8 mouse cellular contexts compared by ENCODE assay signal in the genomic region with DNA sequence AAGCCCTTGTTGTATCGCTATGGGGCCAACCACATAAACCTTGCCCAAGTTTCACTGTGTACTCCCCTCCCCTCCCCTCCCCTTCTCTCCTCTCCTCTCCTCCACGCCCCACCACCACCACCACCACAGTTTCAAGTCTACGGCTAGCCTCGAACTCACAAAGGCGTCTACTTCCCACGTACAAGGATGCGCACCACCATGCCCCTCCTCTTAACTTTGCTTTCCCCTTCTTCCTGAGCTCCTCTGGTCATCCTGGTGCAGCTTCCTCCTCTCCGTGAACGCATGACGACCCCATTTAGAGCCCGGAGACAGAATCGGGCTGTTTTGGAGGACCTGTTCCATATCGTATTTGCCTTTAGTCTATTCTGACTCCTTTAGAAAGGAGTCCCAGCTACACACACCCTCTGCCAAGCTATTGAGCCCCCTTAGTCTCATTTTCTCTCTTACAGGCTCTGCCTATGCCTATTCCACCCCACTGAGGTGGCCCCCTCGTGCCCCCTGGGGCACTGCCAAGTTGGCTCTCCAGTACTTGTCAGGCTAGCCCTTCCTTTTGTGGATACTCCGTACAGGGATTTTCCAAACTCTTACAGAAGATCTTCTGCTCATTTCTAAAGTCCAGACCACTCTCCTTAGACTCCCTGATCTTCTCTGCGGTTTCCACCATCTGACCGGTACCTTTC. TPM values are rescaled to one million over a fixed set of nuclear protein-coding genes. Genes with fewer than 3 reads are reported as not detected.
DNase-seq lines count a peak whose midpoint lies in the region; ATAC-seq and TF ChIP-seq lines count a peak whose summit lies in the region.

No protein-coding gene starts in this region.

- H3K9me3 ChIP-seq in kidney, postnatal 0 days (replicated peaks; ENCODE audit: low read length) = no peaks in the 10 kb centered on the region
- no peaks in the 10 kb centered on the region for H3K9me3 ChIP-seq in heart, postnatal 0 days (replicated peaks; ENCODE audit: control insufficient read depth, low read length)
- no peaks in the 10 kb centered on the region for H3K9me3 ChIP-seq in midbrain, embryonic 14.5 days (ENCODE audit: control insufficient read depth, low read length)

- TF ChIP-seq CTCF in kidney, postnatal 0 days (IDR thresholded peaks at IDR 0.05; ENCODE audit: low read depth) = no peak
- no peak for TF ChIP-seq CTCF in heart, postnatal 0 days (IDR thresholded peaks at IDR 0.05; ENCODE audit: low read depth)

- H3K4me1 ChIP-seq in kidney, postnatal 0 days (replicated peaks; ENCODE audit: insufficient read depth, low read length) = peaks cover 29% of the 10 kb centered on the region
- H3K4me1 ChIP-seq in heart, postnatal 0 days (ENCODE audit: control insufficient read depth, insufficient read depth) = peaks cover 10% of the 10 kb centered on the region
- peaks cover 30% of the 10 kb centered on the region for H3K4me1 ChIP-seq in midbrain, embryonic 14.5 days (ENCODE audit: control insufficient read depth, insufficient read depth, low read length)

- H3K36me3 ChIP-seq in kidney, postnatal 0 days (ENCODE audit: insufficient read depth, low read length) = 0 out of 2 replicates have a peak, but pooled peaks cover under 1% of the 10 kb centered on the region
- no peaks in the 10 kb centered on the region; the same call in 1 of the 2 replicates for H3K36me3 ChIP-seq in heart, postnatal 0 days (replicated peaks; ENCODE audit: control insufficient read depth, insufficient read depth, low read length)
- H3K36me3 ChIP-seq in midbrain, embryonic 14.5 days (ENCODE audit: control insufficient read depth, insufficient read depth, low read length) = peaks cover 3% of the 10 kb centered on the region; the same call in 1 of the 2 replicates

- H3K4me3 ChIP-seq in kidney, postnatal 0 days (replicated peaks; ENCODE audit: low read depth, low read length) = no peak overlapping the region; the same call in 1 of the 2 replicates
- H3K4me3 ChIP-seq in heart, postnatal 0 days (ENCODE audit: low read depth, low read length) = 0 out of 2 replicates have a peak overlapping the region, but pooled peaks have one; percentile 67
- peak overlapping the region; percentile 70; the same call in 1 of the 2 replicates for H3K4me3 ChIP-seq in midbrain, embryonic 14.5 days (replicated peaks; ENCODE audit: low read depth, low read length)

- peaks cover 4% of the 10 kb centered on the region; the same call in 1 of the 2 replicates for H3K27me3 ChIP-seq in kidney, postnatal 0 days (ENCODE audit: insufficient read depth, low read length)
- H3K27me3 ChIP-seq in heart, postnatal 0 days (ENCODE audit: control insufficient read depth, insufficient read depth, low read length) = peaks cover 56% of the 10 kb centered on the region
- H3K27me3 ChIP-seq in midbrain, embryonic 14.5 days (ENCODE audit: control insufficient read depth, insufficient read depth, low read length) = peaks cover 60% of the 10 kb centered on the region

- no peak for TF ChIP-seq EP300 in heart, postnatal 0 days (IDR thresholded peaks at IDR 0.05; ENCODE audit: low read depth)

- peak overlapping the region; percentile 84; the same call in 1 of the 2 replicates for H3K4me2 ChIP-seq in kidney, postnatal 0 days (ENCODE audit: low read length)
- H3K4me2 ChIP-seq in heart, postnatal 0 days (ENCODE audit: low read depth, low read length) = no peak overlapping the region
- peak overlapping the region; percentile 76; the same call in 1 of the 2 replicates for H3K4me2 ChIP-seq in midbrain, embryonic 14.5 days (ENCODE audit: low read length)

- 15% methylated on average over 17 of the region's 17 CpGs for WGBS in kidney, postnatal 0 days
- WGBS in heart, postnatal 0 days = 10% methylated on average over 17 of the region's 17 CpGs
- 6% methylated on average over 17 of the region's 17 CpGs for WGBS in midbrain, embryonic 14.5 days

- H3K27ac ChIP-seq in kidney, postnatal 0 days = no peak overlapping the region
- no peak overlapping the region for H3K27ac ChIP-seq in heart, postnatal 0 days (ENCODE audit: low read depth)
- H3K27ac ChIP-seq in midbrain, embryonic 14.5 days (replicated peaks; ENCODE audit: low read depth, low read length) = no peak overlapping the region

- DNase-seq in kidney, postnatal 0 days (ENCODE audit: low spot score) = no peak
- no peak for DNase-seq in kidney, postnatal 36 days
- peak; percentile 66 for DNase-seq in cerebellum, adult 9-11 months
- DNase-seq in heart, postnatal 0 days (ENCODE audit: low spot score) = no peak
- no peak for DNase-seq in midbrain, embryonic 14.5 days
- no peak for DNase-seq in embryo, embryonic 11 days
- no peak for DNase-seq in spleen, postnatal 10 days (ENCODE audit: low spot score in 2 of 2)
- DNase-seq in adrenal gland, postnatal 36 days = no peak

- H3K9ac ChIP-seq in kidney, postnatal 0 days (ENCODE audit: low read depth, low read length) = no peak overlapping the region
- no peak overlapping the region for H3K9ac ChIP-seq in heart, postnatal 0 days (replicated peaks; ENCODE audit: low read depth, low read length)
- no peak overlapping the region for H3K9ac ChIP-seq in midbrain, embryonic 14.5 days (replicated peaks; ENCODE audit: low read length)

- no peak for ATAC-seq in kidney, postnatal 0 days (replicated peaks; ENCODE audit: low FRiP score, low read depth)
- ATAC-seq in heart, postnatal 0 days (ENCODE audit: insufficient read depth, low read depth) = no peak
- no peak for ATAC-seq in midbrain, embryonic 14.5 days (ENCODE audit: low FRiP score, low TSS enrichment)

RNA-seq across cellular contexts. Expression of a gene that starts 2.0 kb away (rescaled TPM):
- polyA plus RNA-seq in kidney, postnatal 0 days (2015; fragmentation: Nextera tagmentation; extraction: Ambion mirVana) = 18.5 and 26.9 TPM in 2 replicates
- 17.8 and 19.5 TPM in 2 replicates for total RNA-seq in heart, postnatal 0 days (2014; rRNA removed; ENCODE audit: low replicate concordance)
- polyA plus RNA-seq in heart, postnatal 0 days (2015; fragmentation: Nextera tagmentation; extraction: Ambion mirVana) = 4.8 and 6.1 TPM in 2 replicates
- 0.66 and 0.92 TPM in 2 replicates for polyA plus RNA-seq in midbrain, embryonic 14.5 days (2014; fragmentation: Nextera tagmentation; extraction: Ambion mirVana)
- total RNA-seq in adrenal gland, postnatal 36 days (2021) = 1 to 10 TPM; 8.3 to 9.0 TPM

RNA-seq across cellular contexts. Expression of a gene that starts 7.3 kb away (rescaled TPM):
- 26.6 and 28.3 TPM in 2 replicates for polyA plus RNA-seq in kidney, postnatal 0 days (2015; fragmentation: Nextera tagmentation; extraction: Ambion mirVana)
- total RNA-seq in heart, postnatal 0 days (2014; rRNA removed; ENCODE audit: low replicate concordance) = 8.9 and 35.2 TPM in 2 replicates
- polyA plus RNA-seq in heart, postnatal 0 days (2015; fragmentation: Nextera tagmentation; extraction: Ambion mirVana) = 12.9 and 13.4 TPM in 2 replicates
- 15.4 and 20.2 TPM in 2 replicates for polyA plus RNA-seq in midbrain, embryonic 14.5 days (2014; fragmentation: Nextera tagmentation; extraction: Ambion mirVana)
- total RNA-seq in adrenal gland, postnatal 36 days (2021) = 10 to 100 TPM; 20.7 to 22.4 TPM

RNA-seq across cellular contexts. Expression of a gene that starts 19.7 kb away (rescaled TPM):
- polyA plus RNA-seq in kidney, postnatal 0 days (2015; fragmentation: Nextera tagmentation; extraction: Ambion mirVana) = 26.3 TPM in 2 replicates
- total RNA-seq in heart, postnatal 0 days (2014; rRNA removed; ENCODE audit: low replicate concordance) = 34.4 and 72.1 TPM in 2 replicates
- polyA plus RNA-seq in heart, postnatal 0 days (2015; fragmentation: Nextera tagmentation; extraction: Ambion mirVana) = 19.3 and 20.2 TPM in 2 replicates
- polyA plus RNA-seq in midbrain, embryonic 14.5 days (2014; fragmentation: Nextera tagmentation; extraction: Ambion mirVana) = 13.7 and 14.8 TPM in 2 replicates
- 10 to 100 TPM; 29.8 to 30.6 TPM for total RNA-seq in adrenal gland, postnatal 36 days (2021)

RNA-seq across cellular contexts. Expression of a gene that starts 22.3 kb away (rescaled TPM):
- polyA plus RNA-seq in kidney, postnatal 0 days (2015; fragmentation: Nextera tagmentation; extraction: Ambion mirVana) = 4.2 and 4.6 TPM in 2 replicates
- total RNA-seq in heart, postnatal 0 days (2014; rRNA removed; ENCODE audit: low replicate concordance) = 6.0 and 19.7 TPM in 2 replicates
- polyA plus RNA-seq in heart, postnatal 0 days (2015; fragmentation: Nextera tagmentation; extraction: Ambion mirVana) = 12.2 and 12.8 TPM in 2 replicates
- 16.5 and 17.4 TPM in 2 replicates for polyA plus RNA-seq in midbrain, embryonic 14.5 days (2014; fragmentation: Nextera tagmentation; extraction: Ambion mirVana)
- 10 to 100 TPM; 37.3 to 53.0 TPM for total RNA-seq in adrenal gland, postnatal 36 days (2021)
